Mouse (Mus musculus): ENCODE results near the gene Pogz.
A peak's percentile ranks its signal among the peaks of the same experiment; 100 is the strongest.

Gene Pogz

GRCm38 (mm10) chr3:94837183-94837890 is at the start of gene Pogz:
Gene Pogz (plus strand): TSS chr3:94837567.
- peak; percentile 97 for DNase-seq (ENCODE audit: low read depth, low spot score)

GRCm38 (mm10) chr3:94789071-94789470 is 48.3 kb upstream of the Pogz start:
- no peak for DNase-seq (ENCODE audit: low read depth, low spot score)

DNA sequence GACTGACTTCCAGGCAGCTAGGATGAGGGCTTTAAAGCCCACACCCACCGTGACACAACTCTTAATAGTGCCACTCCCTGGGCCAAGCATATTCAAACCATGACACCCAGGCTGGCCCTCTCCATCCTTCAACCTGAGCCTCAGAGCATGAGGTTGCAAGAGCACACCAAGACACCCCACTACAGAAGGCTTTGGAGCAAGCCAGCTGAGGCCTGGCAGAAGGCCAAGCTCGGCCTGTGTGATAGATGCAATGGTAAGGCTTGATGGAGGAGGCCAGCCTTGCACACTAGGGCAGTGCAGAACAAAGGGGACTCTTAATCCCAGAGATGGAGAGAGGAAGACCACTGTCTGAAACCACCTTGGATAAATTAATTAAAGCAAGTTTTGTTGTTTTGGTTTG is 47.9 kb upstream of the Pogz start:
- no peak for DNase-seq (ENCODE audit: low read depth, low spot score)

DNA sequence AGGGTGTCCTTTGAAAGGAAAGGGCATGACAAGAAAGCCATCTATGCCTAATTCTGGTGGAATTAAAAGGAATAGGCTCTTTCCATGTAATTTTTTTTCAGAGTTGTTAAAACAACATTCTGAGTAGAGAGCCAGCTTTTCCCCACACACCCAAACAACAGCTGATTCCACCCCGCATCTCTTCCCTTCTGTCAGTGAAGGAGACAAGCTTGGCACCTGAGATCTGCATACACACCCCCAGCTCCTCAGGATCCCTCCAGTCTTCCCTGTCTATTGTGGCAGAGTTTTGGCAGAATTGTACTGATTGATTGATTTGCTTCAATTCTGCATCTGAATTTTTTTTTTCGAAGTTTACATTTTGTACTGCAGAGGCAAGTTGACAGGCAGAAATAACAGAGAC is 45.1 kb upstream of the Pogz start:
- no peak for DNase-seq (ENCODE audit: low read depth, low spot score)

DNA sequence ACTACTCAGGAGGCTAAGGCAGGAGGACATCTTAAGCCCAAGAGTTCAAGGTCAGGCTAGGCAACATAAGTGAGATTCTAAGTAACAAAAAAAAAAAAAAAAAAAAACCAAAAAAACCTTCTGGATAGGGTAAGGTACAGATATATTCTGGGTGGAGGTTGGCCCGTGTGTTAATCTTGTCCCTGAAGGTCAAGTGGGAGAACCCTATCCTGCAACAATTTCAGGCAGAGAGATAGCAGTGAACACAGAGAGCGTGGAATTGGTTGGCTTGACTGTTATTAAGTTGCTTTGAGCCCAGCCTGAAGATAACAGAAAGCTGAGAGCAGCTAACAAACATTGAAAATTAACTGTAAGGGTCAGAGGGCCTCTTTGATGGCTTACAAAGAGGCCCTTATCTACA is 43.7 kb upstream of the Pogz start:
- no peak for DNase-seq (ENCODE audit: low read depth, low spot score)

DNA sequence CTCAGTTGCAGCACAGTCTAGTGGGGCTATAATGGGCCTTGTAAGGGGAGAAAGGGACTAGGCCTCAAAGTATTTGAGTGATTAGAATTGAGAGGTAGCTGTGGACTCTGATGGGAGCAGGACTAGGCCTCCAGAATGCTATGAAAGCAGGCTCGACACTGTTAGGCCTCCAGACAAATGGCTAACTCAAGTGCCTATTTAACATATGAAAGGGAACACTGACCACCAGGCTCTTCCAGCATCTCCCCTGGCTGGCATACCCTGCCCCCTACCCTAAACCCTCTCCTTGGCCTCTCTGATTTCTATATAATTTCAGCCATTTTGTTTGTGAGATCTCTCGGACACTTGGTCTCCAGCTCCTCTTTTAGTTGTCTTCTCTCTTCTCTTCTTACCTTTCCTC is 43.0 kb upstream of the Pogz start:
- peak; percentile 23 for DNase-seq (ENCODE audit: low read depth, low spot score)

- DNase-seq (ENCODE audit: low read depth, low spot score), result peak; percentile 53
Measured at GRCm38 (mm10) chr3:94795596-94796140, 41.7 kb upstream of the Pogz start.

DNA sequence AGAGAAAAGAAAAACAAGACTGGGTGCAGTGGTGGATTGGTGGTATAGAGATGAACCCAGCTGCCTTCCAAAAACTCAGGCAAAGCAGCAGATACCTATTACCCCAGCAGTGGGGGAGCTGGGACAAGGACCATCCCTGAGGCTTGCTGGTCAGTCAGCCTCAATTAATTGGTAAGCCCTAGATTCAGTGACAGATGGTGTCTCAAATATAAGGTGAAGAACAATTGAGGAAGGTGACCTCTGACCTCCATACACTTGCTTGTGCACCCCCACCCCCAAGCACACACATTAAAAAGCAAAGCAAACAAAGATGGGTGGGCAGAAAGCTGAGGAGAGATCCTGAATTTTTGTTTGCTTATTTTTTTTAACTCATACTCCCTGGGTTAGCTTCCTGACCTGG is 41.2 kb upstream of the Pogz start:
- DNase-seq (ENCODE audit: low read depth, low spot score), result no peak

DNA sequence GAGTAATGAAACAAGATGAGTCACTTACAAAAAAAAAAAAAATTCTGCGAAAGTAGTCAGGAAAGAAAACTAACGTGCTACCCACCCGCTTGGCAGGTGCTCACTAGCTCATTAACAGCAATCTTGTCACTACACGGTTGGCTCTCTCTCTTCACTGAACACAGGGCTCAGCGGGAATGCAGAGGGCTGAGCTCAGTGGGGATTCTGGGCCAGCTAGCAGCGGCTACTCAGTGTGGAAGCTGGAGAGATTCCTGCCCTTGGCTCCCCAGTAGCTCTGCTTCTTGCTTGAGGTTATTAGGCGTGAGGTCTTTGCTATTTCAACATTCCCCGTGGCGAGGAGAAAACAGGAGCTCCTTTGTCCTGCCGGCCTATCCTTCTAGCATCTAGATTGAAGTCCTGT is 33.2 kb upstream of the Pogz start:
- peak; percentile 16 for DNase-seq (ENCODE audit: low read depth, low spot score)

DNA sequence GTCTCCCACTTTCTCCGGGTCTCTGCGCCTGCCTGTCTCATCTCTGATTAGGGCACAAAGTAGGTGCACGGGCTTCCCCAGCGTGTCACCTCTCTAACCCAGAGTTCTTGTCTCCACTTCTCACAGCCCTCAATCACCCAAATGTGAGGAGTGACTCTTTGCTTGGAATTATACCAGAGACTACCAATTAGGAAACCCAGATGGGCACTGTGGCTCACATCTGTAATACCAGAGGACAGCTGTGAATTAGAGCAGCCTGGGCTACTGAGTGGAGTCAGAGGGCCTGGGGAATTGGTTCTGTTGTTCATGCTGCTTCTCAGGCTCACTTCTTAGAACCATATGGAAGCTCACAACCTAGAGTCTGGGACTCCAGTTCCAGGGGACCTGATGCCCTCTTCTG is 32.4 kb upstream of the Pogz start:
- DNase-seq (ENCODE audit: low read depth, low spot score), result no peak

GRCm38 (mm10) chr3:94808296-94808695 is 29.1 kb upstream of the Pogz start:
- no peak for DNase-seq (ENCODE audit: low read depth, low spot score)

DNA sequence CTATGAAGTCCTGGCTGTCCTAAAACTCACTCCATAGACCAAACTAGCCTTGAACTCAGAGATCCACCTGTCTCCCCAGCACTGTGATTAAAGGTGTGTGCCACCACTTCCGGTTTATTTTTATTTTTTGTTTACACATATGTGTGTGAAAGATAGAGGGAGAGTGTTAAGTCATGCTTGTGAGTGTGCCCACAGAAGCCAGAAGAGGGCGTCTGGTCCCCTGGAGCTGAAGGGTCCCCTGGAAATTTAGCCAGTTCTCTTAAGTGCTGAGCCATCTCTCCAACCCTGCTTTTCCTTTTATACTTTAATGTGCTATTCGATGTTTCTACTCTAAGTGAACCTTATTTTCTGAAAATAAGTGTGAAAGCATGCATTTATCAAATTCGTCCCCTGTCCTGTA is 25.7 kb upstream of the Pogz start:
- DNase-seq (ENCODE audit: low read depth, low spot score), result no peak

DNA sequence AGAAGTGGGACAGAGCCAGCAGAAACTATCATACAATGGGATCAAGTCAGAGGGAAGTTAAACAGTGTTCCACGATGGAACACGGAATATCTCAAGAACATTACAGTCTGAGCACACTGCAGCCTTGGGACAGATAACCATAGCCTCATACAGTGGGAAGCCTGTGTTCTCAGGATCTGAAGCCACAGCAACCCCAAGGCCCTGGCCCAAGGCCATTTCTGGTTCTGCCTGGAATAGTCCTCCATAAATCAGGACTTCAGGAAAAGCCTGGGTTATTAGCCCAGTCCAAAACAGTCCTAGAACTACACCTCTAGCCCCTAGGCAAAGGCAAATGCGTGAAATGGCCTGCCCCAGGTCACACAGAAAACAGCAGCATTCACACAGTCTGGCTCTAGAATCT is 23.7 kb upstream of the Pogz start:
- no peak for DNase-seq (ENCODE audit: low read depth, low spot score)

DNA sequence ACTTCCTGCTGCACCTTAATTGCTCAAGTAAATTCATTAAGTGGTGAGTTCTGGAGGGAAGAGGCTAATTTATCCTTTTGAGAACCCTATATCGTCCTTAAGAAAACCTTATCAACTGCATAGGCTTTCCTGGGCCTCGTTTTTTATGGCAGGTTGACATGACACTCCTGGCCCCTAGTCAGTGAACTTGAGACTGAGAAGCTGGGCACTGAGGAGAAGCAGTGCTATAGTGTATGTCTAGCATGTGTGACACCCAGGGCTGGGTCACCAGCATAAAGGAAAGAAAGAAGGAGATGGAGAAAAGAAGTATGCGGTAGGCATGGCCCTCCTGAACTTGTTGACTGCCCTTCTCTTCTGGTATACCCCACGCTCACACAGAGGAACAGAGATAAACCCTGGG is 23.3 kb upstream of the Pogz start:
- no peak for DNase-seq (ENCODE audit: low read depth, low spot score)

DNA sequence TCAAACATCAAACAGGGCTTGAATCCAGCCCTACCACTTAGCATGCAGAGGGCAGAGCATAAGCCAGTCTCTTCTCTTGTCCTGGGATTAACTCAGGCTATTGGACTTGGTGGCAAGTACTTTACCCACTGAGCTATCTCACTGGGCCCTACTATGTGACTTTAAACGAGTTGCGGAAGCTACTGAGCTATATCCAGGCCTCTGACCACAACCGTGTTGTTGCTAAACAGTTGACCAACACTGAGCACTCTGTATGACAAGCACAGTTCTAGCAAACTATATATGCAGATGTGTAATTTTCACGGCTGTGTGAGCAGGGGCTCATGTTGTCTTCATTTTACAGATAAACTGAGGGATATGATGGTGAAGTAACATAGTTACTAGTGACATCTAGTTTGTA is 22.7 kb upstream of the Pogz start:
- DNase-seq (ENCODE audit: low read depth, low spot score), result no peak

GRCm38 (mm10) chr3:94815603-94816002 is 21.8 kb upstream of the Pogz start:
- peak; percentile 64 for DNase-seq (ENCODE audit: low read depth, low spot score)

- no peak for DNase-seq (ENCODE audit: low read depth, low spot score)
Measured at GRCm38 (mm10) chr3:94817731-94818130, 19.6 kb upstream of the Pogz start.

DNA sequence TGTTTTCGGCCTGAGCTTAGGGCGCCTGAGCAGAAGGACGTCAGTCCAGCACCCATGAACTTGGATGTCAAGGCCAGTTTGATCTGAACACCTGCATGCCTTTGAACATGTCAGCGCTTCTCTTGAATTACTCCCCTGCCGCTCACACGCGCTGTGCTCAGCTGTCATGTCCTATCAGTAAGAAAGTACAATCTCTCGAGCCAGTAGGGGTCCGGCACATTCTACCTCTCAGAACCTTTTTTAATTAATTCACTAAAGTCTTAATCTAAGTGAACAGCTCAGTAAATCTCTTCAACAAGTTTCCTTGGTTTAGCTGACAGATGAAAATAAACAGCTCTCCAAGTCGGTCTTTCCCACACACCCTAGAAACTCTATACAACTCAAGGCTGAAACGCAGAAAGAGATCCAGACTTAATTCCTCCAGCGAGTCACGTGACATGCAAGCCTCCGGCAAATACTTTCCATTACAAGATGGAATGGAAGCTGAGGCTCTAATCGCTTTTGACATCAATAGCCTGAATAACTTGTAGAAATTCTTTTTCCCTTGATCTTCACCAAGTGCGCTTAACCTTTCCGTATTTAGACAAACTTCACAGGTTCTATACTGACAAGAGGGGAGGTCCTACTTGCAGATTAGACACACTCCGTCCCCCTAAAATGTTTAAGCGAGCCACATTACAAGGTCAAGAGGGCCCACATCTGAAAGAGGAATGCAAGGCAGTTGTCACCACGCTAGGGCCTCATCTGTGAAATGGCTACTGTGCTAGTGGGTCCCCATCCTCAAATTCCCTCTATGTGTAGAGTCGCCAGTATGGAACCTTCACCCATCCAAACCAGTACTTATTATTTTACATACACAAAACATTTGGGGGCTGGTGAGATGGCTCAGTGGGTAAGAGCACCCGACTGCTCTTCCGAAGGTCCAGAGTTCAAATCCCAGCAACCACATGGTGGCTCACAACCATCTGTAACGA is 17.6 kb upstream of the Pogz start:
- peak; percentile 63 for DNase-seq (ENCODE audit: low read depth, low spot score)

GRCm38 (mm10) chr3:94821008-94821638 is 16.2 kb upstream of the Pogz start:
- peak; percentile 50 for DNase-seq (ENCODE audit: low read depth, low spot score)

- DNase-seq (ENCODE audit: low read depth, low spot score), result no peak
Measured at GRCm38 (mm10) chr3:94822082-94822481, 15.3 kb upstream of the Pogz start.

GRCm38 (mm10) chr3:94824110-94824509 is 13.3 kb upstream of the Pogz start:
- peak; percentile 54 for DNase-seq (ENCODE audit: low read depth, low spot score)

DNA sequence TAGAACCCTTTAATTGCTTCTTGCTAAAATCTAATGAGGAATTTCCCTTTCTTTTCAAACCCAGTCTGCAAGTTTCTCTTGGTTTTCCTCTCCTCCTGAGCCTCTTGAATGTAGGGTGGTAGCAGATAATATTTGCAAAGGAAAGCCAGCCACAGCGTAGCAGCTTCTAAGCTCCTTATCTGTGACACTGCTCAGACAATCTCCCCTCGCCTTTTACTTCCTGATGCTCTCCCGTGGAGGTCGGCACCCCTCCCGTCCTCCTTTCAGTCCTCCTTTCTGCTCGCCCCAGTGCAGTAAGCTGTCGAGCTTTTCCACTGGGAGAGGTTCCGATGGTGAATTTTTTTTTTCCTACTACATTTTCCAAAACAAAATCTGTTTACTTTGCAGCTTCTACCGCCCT is 5.3 kb upstream of the Pogz start:
- no peak for DNase-seq (ENCODE audit: low read depth, low spot score)
